Mouse (Mus musculus) thymus, adult 2 months (tissue): ENCODE data around the gene Cradd. TPM values are rescaled to one million over a fixed set of nuclear protein-coding genes. Genes with fewer than 3 reads are reported as not detected.

Source experiments
- DNase-seq: peaks from one replicate; pipeline ENCODE4 v3.0.0; 2021
- H3K27ac ChIP-seq: fragments of 200-500 bp; 2 replicates; pipeline ENCODE4 v1.5.1; 2012; ENCODE audit warnings: low read length, control low read depth; ENCODE audit not compliant: control insufficient read depth, insufficient read depth
- H3K27me3 ChIP-seq: fragments of 200-500 bp; 2 replicates; pipeline ENCODE4 v1.6.1; 2012; ENCODE audit warnings: mild to moderate bottlenecking, low read length, moderate library complexity, mixed read lengths; ENCODE audit not compliant: control insufficient read depth, insufficient read depth
- H3K36me3 ChIP-seq: fragments of 200-500 bp; 2 replicates; pipeline ENCODE4 v1.6.1; 2012; ENCODE audit warnings: mild to moderate bottlenecking, low read length, moderate library complexity; ENCODE audit not compliant: control insufficient read depth, insufficient read depth
- H3K4me1 ChIP-seq: fragments of 200-500 bp; replicated peaks from 2 replicates; pipeline ENCODE4 v1.6.1; 2012; ENCODE audit warnings: low read length; ENCODE audit not compliant: control insufficient read depth, insufficient read depth
- H3K4me3 ChIP-seq: fragments of 200-500 bp; 2 replicates; pipeline ENCODE4 v1.5.1; 2012; ENCODE audit warnings: mild to moderate bottlenecking, low read length, control low read depth, moderate library complexity; ENCODE audit not compliant: control insufficient read depth, insufficient read depth
- CTCF ChIP-seq: fragments of 200-500 bp; IDR thresholded peaks from 2 replicates; pipeline ENCODE4 v1.5.1; 2012; ENCODE audit warnings: mild to moderate bottlenecking, control low read depth, low read length, moderate library complexity, borderline replicate concordance; ENCODE audit not compliant: control insufficient read depth, poor library complexity, insufficient read depth; ENCODE audit errors: extremely low read depth
- POLR2A ChIP-seq: fragments of 200-500 bp; IDR thresholded peaks from 2 replicates; pipeline ENCODE4 v1.6.1; 2012; ENCODE audit warnings: mild to moderate bottlenecking, low read length, control low read depth, moderate library complexity; ENCODE audit not compliant: control insufficient read depth, poor library complexity, insufficient read depth; ENCODE audit errors: extremely low read depth
- WGBS: fragments of 180-500 bp; shearing (Covaris S2); methylation state at CpG from one replicate; pipeline ENCODE4 v1.1.7; 2018; 5-methylcytosine and 5-hydroxymethylcytosine counted together
- polyA plus RNA-seq: library from polyadenylated mRNA; depleted of rRNA; stranded (reverse); fragments of >200 nt; gene quantifications from 2 replicates; pipeline ENCODE4 v1.2.3, GENCODE M21; 2012

Cradd gene
- polyA plus RNA-seq, 1 experiment, result 15.8 TPM

GRCm38 (mm10) chr10:95322076-95323070, 1.6 kb downstream of the Cradd start:
- DNase-seq, result no peak
- Histone ChIP-seq H3K27me3 (no peaks in the 10 kb centered on the region), H3K4me1 (peaks cover 10% of the 10 kb centered on the region), H3K4me3 (no peak overlapping the region), H3K36me3 (no peaks in the 10 kb centered on the region), H3K27ac (peak overlapping the region; percentile 10; the same call in 1 of the 2 replicates)
- WGBS, result 63% methylated on average over 20 of the region's 20 CpGs
- TF ChIP-seq CTCF, result no peak
- no peak for TF ChIP-seq POLR2A

DNA sequence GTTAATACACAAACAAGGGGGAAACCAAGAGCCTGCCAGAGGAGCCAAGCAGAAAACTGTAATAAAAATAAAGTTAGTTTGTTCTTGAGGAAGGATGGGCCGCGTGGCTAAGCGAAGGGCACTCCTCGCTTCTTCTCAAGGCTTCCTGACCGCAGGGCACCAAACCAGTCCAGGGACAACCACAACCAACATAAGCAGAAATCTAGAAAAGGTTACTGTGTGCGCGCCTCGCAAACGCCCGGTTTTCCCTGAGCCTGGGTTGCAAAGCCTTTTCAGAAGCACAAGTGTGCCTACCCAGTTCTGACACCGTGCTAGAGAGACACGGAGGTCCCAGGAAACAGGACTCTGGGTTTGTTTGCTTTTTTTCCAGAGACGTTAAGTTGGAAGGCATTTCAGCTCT, 4.9 kb downstream of the Cradd start:
- H3K27me3 ChIP-seq, result no peaks in the 10 kb centered on the region
- H3K4me1 ChIP-seq, result peaks cover 12% of the 10 kb centered on the region
- no peaks in the 10 kb centered on the region for H3K36me3 ChIP-seq
- DNase-seq, result no peak
- no peak for TF ChIP-seq CTCF
- no peak for TF ChIP-seq POLR2A
- no peak overlapping the region for H3K27ac ChIP-seq
- no peak overlapping the region for H3K4me3 ChIP-seq
- 61% methylated on average over 13 of the region's 13 CpGs for WGBS

GRCm38 (mm10) chr10:95318392-95318708, 5.6 kb downstream of the Cradd start:
- no peak overlapping the region for H3K27ac ChIP-seq
- no peak for TF ChIP-seq CTCF
- no peak for TF ChIP-seq POLR2A
- H3K4me1 ChIP-seq, result peaks cover 15% of the 10 kb centered on the region
- no peak overlapping the region for H3K4me3 ChIP-seq
- 95% methylated on average over 7 of the region's 7 CpGs for WGBS
- DNase-seq, result no peak
- H3K27me3 ChIP-seq, result no peaks in the 10 kb centered on the region
- no peaks in the 10 kb centered on the region for H3K36me3 ChIP-seq

- Histone ChIP-seq H3K4me3 (no peak overlapping the region), H3K4me1 (peaks cover 19% of the 10 kb centered on the region), H3K27me3 (no peaks in the 10 kb centered on the region), H3K27ac (no peak overlapping the region), H3K36me3 (no peaks in the 10 kb centered on the region)
- no peak for DNase-seq
- TF ChIP-seq POLR2A (no peak), CTCF (no peak)
- WGBS, result 95% methylated on average over 21 of the region's 21 CpGs
Measured at GRCm38 (mm10) chr10:95317581-95318391, 6.1 kb downstream of the Cradd start.

- DNase-seq, result no peak
- H3K4me3 ChIP-seq, result no peak overlapping the region
- no peaks in the 10 kb centered on the region for H3K36me3 ChIP-seq
- no peak for TF ChIP-seq CTCF
- TF ChIP-seq POLR2A, result no peak
- no peak overlapping the region for H3K27ac ChIP-seq
- H3K27me3 ChIP-seq, result no peaks in the 10 kb centered on the region
- 97% methylated on average over 14 of the region's 14 CpGs for WGBS
- peaks cover 12% of the 10 kb centered on the region for H3K4me1 ChIP-seq
Measured at GRCm38 (mm10) chr10:95317091-95317490, 6.8 kb downstream of the Cradd start.

- 92% methylated on average over 9 of the region's 9 CpGs for WGBS
- TF ChIP-seq POLR2A (no peak), CTCF (no peak)
- H3K27me3 ChIP-seq, result no peaks in the 10 kb centered on the region
- H3K27ac ChIP-seq, result no peak overlapping the region
- H3K36me3 ChIP-seq, result no peaks in the 10 kb centered on the region
- peaks cover 10% of the 10 kb centered on the region for H3K4me1 ChIP-seq
- no peak overlapping the region for H3K4me3 ChIP-seq
- DNase-seq, result no peak
Measured at GRCm38 (mm10) chr10:95316675-95317074, 7.3 kb downstream of the Cradd start.
